Mouse (Mus musculus) adrenal gland, adult 18-20 months (tissue): ENCODE data around the gene S100a9. TPM values are rescaled to one million over a fixed set of nuclear protein-coding genes. Genes with fewer than 3 reads are reported as not detected.

Experiments
- DNase-seq, 2 experiments: peaks; one replicate each; pipeline ENCODE4 v3.0.0; 2021 to 2022; ENCODE audit warnings: low spot score in 2 of 2
- long read RNA-seq, 2 experiments: library from polyadenylated mRNA; stranded (forward); transcript quantifications; one replicate each; pipeline ENCODE4 v2.0.0; 2021
- total RNA-seq, 2 experiments: library from RNA; stranded (reverse); gene quantifications; 1 replicate in 1 of 2; 2 replicates in 1 of 2; pipeline ENCODE4 v1.2.3; 2021

S100a9 gene
- not detected for total RNA-seq
- long read RNA-seq, experiment 1, result 0 reads
- long read RNA-seq, experiment 2, result 0 reads

GRCm38 (mm10) chr3:90695613-90696012 is at the start of gene S100a9:
Gene S100a9 (minus strand): TSS chr3:90695721.
- no peak for DNase-seq

GRCm38 (mm10) chr3:90726606-90727005 is 31.1 kb upstream of the S100a9 start, which contains the start of gene Pglyrp4:
Gene Pglyrp4 (plus strand): TSS chr3:90726906.
- DNase-seq, result no peak

GRCm38 (mm10) chr3:90709591-90710460 is 14.3 kb upstream of the S100a9 start:
- peak; percentile 66 to 77 for DNase-seq

- no peak for DNase-seq
Measured at GRCm38 (mm10) chr3:90708523-90709202, 13.1 kb upstream of the S100a9 start.

GRCm38 (mm10) chr3:90702244-90702643 is 6.7 kb upstream of the S100a9 start:
- no peak for DNase-seq

GRCm38 (mm10) chr3:90693496-90693895 is 2.0 kb downstream of the S100a9 start:
- DNase-seq, result no peak

GRCm38 (mm10) chr3:90686835-90687234 is 8.7 kb downstream of the S100a9 start:
- DNase-seq, result no peak

GRCm38 (mm10) chr3:90683929-90684328 is 11.6 kb downstream of the S100a9 start:
- DNase-seq, result no peak

- DNase-seq, result no peak
Measured at GRCm38 (mm10) chr3:90678656-90679055, 16.9 kb downstream of the S100a9 start.

- DNase-seq, result peak in 1 of 2 experiments; percentile 36
Measured at GRCm38 (mm10) chr3:90668846-90669245, 26.7 kb downstream of the S100a9 start, which contains the start of gene S100a8. Gene S100a8 (plus strand): TSS chr3:90668978.

GRCm38 (mm10) chr3:90664219-90664618 is 31.3 kb downstream of the S100a9 start:
- no peak for DNase-seq

GRCm38 (mm10) chr3:90659364-90660044 is 36.0 kb downstream of the S100a9 start:
- no peak for DNase-seq

GRCm38 (mm10) chr3:90657405-90657804 is 38.1 kb downstream of the S100a9 start:
- DNase-seq, result no peak

- no peak for DNase-seq
Measured at GRCm38 (mm10) chr3:90653717-90654116, 41.8 kb downstream of the S100a9 start, which contains the start of gene S100a7a. Gene S100a7a (plus strand): TSS chr3:90654017.

- peak; percentile 65 to 66 for DNase-seq
Measured at GRCm38 (mm10) chr3:90652878-90653508, 42.5 kb downstream of the S100a9 start.

GRCm38 (mm10) chr3:90649832-90650231 is 45.7 kb downstream of the S100a9 start:
- no peak for DNase-seq

GRCm38 (mm10) chr3:90648981-90649380 is 46.5 kb downstream of the S100a9 start:
- DNase-seq, result no peak

GRCm38 (mm10) chr3:90647291-90647690 is 48.2 kb downstream of the S100a9 start:
- no peak for DNase-seq

GRCm38 (mm10) chr3:90644220-90644619 is 51.3 kb downstream of the S100a9 start:
- peak; percentile 48 to 66 for DNase-seq
